Mouse (Mus musculus) megakaryocyte progenitor cell, adult 5-6 weeks (primary cell): ENCODE measurements around the gene Cmip. TPM values are rescaled to one million over a fixed set of nuclear protein-coding genes. Genes with fewer than 3 reads are reported as not detected.

Source experiments
- ATAC-seq: replicated peaks from 2 replicates; pipeline ENCODE4 v1.8.0; 2016; ENCODE audit warnings: mild to moderate bottlenecking, moderate TSS enrichment, inconsistent platforms; ENCODE audit not compliant: poor library complexity
- total RNA-seq, 2 experiments: library from RNA; stranded (forward) in 1 of 2; stranded (reverse) in 1 of 2; fragments of 157-497, 149-512 nt in 1 of 2; fragments of 200-1000 nt in 1 of 2; gene quantifications; 2 replicates each; pipeline versions ENCODE4 v1.2.3 to v1.2.4; 2015 to 2017

The Cmip gene
- total RNA-seq, 2 experiments from 2014 or later: 9.5 to 36.5 TPM

GRCm38 (mm10) chr8:117321232-117321631, 64.4 kb downstream of the Cmip start:
- no peak for ATAC-seq

GRCm38 (mm10) chr8:117322021-117322420, 65.2 kb downstream of the Cmip start:
- peak; percentile 35 for ATAC-seq

GRCm38 (mm10) chr8:117322715-117323310, 65.9 kb downstream of the Cmip start:
- peak; percentile 47 for ATAC-seq

- ATAC-seq: no peak
Observed at GRCm38 (mm10) chr8:117324821-117325220, 68.0 kb downstream of the Cmip start.

- ATAC-seq: no peak; the same call in 1 of the 2 replicates
Observed at GRCm38 (mm10) chr8:117326735-117327134, 69.9 kb downstream of the Cmip start.

GRCm38 (mm10) chr8:117327385-117327837, 70.5 kb downstream of the Cmip start:
- no peak for ATAC-seq

- ATAC-seq: peak; percentile 35; the same call in 1 of the 2 replicates
Observed at GRCm38 (mm10) chr8:117328758-117329157, 71.9 kb downstream of the Cmip start.

- ATAC-seq: no peak
Observed at GRCm38 (mm10) chr8:117329167-117329566, 72.3 kb downstream of the Cmip start.

GRCm38 (mm10) chr8:117329903-117330302, 73.0 kb downstream of the Cmip start:
- no peak for ATAC-seq

GRCm38 (mm10) chr8:117332229-117333010, 75.6 kb downstream of the Cmip start:
- ATAC-seq: peak; percentile 23; the same call in 1 of the 2 replicates

GRCm38 (mm10) chr8:117333619-117334018, 76.8 kb downstream of the Cmip start:
- no peak for ATAC-seq

GRCm38 (mm10) chr8:117334058-117334747, 77.3 kb downstream of the Cmip start:
- ATAC-seq: no peak

GRCm38 (mm10) chr8:117334748-117335393, 78.0 kb downstream of the Cmip start:
- peak; percentile 26 for ATAC-seq

- ATAC-seq: no peak
Observed at GRCm38 (mm10) chr8:117335423-117335822, 78.6 kb downstream of the Cmip start.

GRCm38 (mm10) chr8:117337188-117337587, 80.3 kb downstream of the Cmip start:
- no peak for ATAC-seq

- ATAC-seq: no peak
Observed at GRCm38 (mm10) chr8:117338678-117339077, 81.8 kb downstream of the Cmip start.

- ATAC-seq: no peak
Observed at GRCm38 (mm10) chr8:117339296-117339957, 82.6 kb downstream of the Cmip start.

GRCm38 (mm10) chr8:117339958-117340651, 83.2 kb downstream of the Cmip start:
- peak; percentile 66 for ATAC-seq

GRCm38 (mm10) chr8:117340800-117341199, 83.9 kb downstream of the Cmip start:
- no peak for ATAC-seq
